Mouse (Mus musculus) hindlimb bud, embryonic 11.5 days (tissue): Measurements from ENCODE around the gene Vps33b.
A peak's percentile ranks its signal among the peaks of the same experiment; 100 is the strongest.
"Not testable (repeated sequence)": the region's sequence is repeated elsewhere in the genome, so short reads cannot be mapped to it uniquely, and the experiment has no call there.

ENCODE experiments used
- DNase-seq: peaks from one replicate; pipeline ENCODE4 v3.0.0-alpha.2; 2012; ENCODE audit warnings: low read depth, low spot score; ENCODE audit errors: extremely low spot score

Gene Vps33b

GRCm38 (mm10) chr7:80317439-80318115, 48.1 kb downstream of the Vps33b start:
- DNase-seq = no peak

GRCm38 (mm10) chr7:80318670-80319069, 49.2 kb downstream of the Vps33b start:
- no peak for DNase-seq

GRCm38 (mm10) chr7:80319846-80320496, 50.5 kb downstream of the Vps33b start:
- no peak for DNase-seq

GRCm38 (mm10) chr7:80323336-80323735, 53.9 kb downstream of the Vps33b start:
- no peak for DNase-seq

GRCm38 (mm10) chr7:80324043-80324815, 54.8 kb downstream of the Vps33b start, which contains the start of gene Rccd1:
Rccd1 (minus strand) TSS chr7:80324454.
- peak; percentile 87 for DNase-seq

GRCm38 (mm10) chr7:80324816-80325119, 55.3 kb downstream of the Vps33b start:
- not testable (repeated sequence) for DNase-seq

- DNase-seq = no peak
Measured at GRCm38 (mm10) chr7:80325292-80325868, 55.9 kb downstream of the Vps33b start.

- DNase-seq = no peak
Measured at GRCm38 (mm10) chr7:80326076-80326475, 56.6 kb downstream of the Vps33b start.

- no peak for DNase-seq
Measured at GRCm38 (mm10) chr7:80330278-80330677, 60.8 kb downstream of the Vps33b start.

- no peak for DNase-seq
Measured at GRCm38 (mm10) chr7:80331433-80331832, 62.0 kb downstream of the Vps33b start.

GRCm38 (mm10) chr7:80334848-80335247, 65.4 kb downstream of the Vps33b start:
- DNase-seq = no peak

GRCm38 (mm10) chr7:80336932-80337331, 67.5 kb downstream of the Vps33b start:
- no peak for DNase-seq

- DNase-seq = no peak
Measured at GRCm38 (mm10) chr7:80339371-80339770, 69.9 kb downstream of the Vps33b start.

GRCm38 (mm10) chr7:80339793-80340628, 70.6 kb downstream of the Vps33b start:
- DNase-seq = peak; percentile 81

GRCm38 (mm10) chr7:80340793-80341192, 71.3 kb downstream of the Vps33b start, which contains the start of gene Unc45a:
Unc45a (minus strand) TSS chr7:80341005.
- DNase-seq = peak; percentile 44
